Mouse (Mus musculus): ENCODE results near the gene Zc3h12a. TPM values are rescaled to one million over a fixed set of nuclear protein-coding genes. Genes with fewer than 3 reads are reported as not detected.

Zc3h12a gene
- 222 TPM for polyA plus RNA-seq (2017; shearing (Covaris generic))

DNA sequence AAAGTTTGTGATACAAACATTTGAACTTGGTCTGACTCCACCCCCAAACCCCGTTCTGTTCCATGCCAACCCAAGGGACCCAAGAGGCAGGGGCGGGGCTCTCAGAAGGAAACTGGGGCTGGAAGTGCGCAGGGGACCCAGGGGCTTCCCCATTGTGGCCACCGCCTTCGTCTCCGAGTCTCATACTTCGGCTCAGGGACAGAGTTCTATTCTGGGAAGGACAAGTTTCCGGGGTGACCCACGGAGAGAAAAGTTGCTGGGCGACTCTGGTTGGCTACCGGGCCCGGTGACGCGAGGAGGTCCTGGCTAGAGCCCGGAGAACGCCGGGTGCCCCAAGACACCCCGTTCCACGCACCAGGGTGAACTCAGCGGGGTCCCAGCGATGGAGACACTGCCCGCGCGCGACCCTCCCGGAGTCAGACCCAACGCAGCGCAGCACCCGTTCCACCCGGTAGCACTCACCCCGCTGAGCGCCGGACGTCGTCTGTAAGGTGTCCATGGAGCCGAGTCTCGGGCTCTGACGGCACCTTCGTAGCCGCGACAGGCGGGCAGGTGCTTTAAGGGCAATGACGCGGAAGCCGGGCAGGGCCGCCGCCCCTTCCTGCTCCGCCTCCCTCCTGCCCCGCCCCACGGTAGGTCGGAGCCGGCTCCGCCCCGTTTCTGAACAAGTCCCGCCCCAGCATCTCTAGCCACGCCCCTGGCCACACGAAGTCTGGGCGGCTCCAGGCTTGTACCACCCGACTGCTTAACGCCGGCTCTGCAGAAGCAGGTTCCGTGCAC, at the start of gene Zc3h12a:
Gene Zc3h12a, minus strand, starts transcription at position 536 of the 780 bp plus-strand sequence.

DNA sequence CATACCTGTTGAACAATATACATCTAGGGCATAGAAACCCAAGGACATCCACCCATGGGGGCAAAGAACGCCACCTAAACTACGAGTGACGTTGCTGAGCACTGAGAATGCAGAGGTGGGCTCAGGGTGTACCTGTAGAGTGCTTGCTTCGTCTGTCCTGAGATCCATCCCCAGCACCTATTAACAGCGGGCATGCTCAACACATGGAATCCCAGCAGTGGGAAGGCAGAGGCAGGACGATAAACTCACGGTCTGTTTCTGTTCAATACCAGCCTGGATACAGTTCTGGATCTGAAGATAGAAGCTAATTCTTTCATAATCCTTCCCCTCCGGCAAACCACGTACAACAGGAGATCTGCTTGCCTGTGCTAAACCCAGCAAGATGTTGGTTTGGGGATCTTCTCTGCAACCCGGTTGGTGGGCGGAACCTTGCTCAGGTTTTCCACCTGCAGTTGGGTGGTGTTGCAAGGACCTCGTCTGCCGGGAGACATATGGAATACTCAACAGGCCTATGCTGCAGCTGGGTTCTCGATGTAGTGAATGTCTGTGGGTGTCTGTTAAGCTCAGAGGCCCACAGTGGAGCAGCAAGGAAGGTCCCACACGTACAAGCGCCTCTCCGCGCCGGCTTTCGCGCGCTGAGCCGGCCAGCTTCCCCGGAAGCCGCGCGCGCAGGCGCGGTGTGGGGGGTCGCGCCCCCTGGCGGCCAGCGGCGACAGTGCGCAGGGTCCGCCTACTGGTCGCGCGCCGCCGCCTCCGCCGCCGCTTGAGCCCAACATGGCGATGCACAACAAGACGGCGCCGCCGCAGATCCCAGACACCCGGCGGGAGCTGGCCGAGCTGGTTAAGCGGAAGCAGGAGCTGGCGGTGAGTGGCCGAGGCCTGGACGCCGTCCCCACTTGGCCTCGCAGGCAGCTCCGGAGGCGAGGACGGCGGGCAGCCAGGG, 43.0 kb downstream of the Zc3h12a start, which contains the start of gene Meaf6:
Gene Meaf6, plus strand, starts transcription at position 732 of the 943 bp plus-strand sequence.

Other genes starting within 250 kb of the Zc3h12a start
- gene Epha10, start 246.9 kb downstream of the Zc3h12a start, polyA plus RNA-seq (2017; shearing (Covaris generic)): 0.55 TPM
- gene 9930104L06Rik, start 190.8 kb downstream of the Zc3h12a start, polyA plus RNA-seq (2017; shearing (Covaris generic)): 8.6 TPM
- 2.3 TPM for gene Cdca8, start 188.5 kb downstream of the Zc3h12a start, polyA plus RNA-seq (2017; shearing (Covaris generic))
- gene Rspo1, start 141.4 kb downstream of the Zc3h12a start, polyA plus RNA-seq (2017; shearing (Covaris generic)): not detected
- 77.3 TPM for gene Gnl2, start 111.3 kb downstream of the Zc3h12a start, polyA plus RNA-seq (2017; shearing (Covaris generic))
- gene Dnali1, start 62.1 kb downstream of the Zc3h12a start, polyA plus RNA-seq (2017; shearing (Covaris generic)): 0.29 TPM
- gene Snip1, start 61.2 kb downstream of the Zc3h12a start, polyA plus RNA-seq (2017; shearing (Covaris generic)): 38.7 TPM
- 46.2 TPM for gene Meaf6, start 42.7 kb downstream of the Zc3h12a start, polyA plus RNA-seq (2017; shearing (Covaris generic))

Data from effector memory CD4-positive, alpha-beta T cell, adult 7 months (primary cell).